Mouse (Mus musculus) testis, adult 2 months (tissue): ENCODE data around the gene Mrpl27. TPM values are rescaled to one million over a fixed set of nuclear protein-coding genes. Genes with fewer than 3 reads are reported as not detected.
"Not testable (repeated sequence)": the region's sequence is repeated elsewhere in the genome, so short reads cannot be mapped to it uniquely, and the experiment has no call there.

Experiments
- H3K27ac ChIP-seq: fragments of 200-500 bp; 2 replicates; pipeline ENCODE4 v1.5.1; 2012; ENCODE audit warnings: low read depth, low read length; ENCODE audit not compliant: control insufficient read depth, insufficient read depth
- H3K27me3 ChIP-seq: fragments of 200-500 bp; 2 replicates; pipeline ENCODE4 v1.6.1; 2012; ENCODE audit warnings: mild to moderate bottlenecking, low read length, moderate library complexity; ENCODE audit not compliant: control insufficient read depth, insufficient read depth
- H3K36me3 ChIP-seq: fragments of 200-500 bp; 2 replicates; pipeline ENCODE4 v1.6.1; 2012; ENCODE audit warnings: mild to moderate bottlenecking, low read length; ENCODE audit not compliant: control insufficient read depth, insufficient read depth
- H3K4me1 ChIP-seq: fragments of 200-500 bp; 2 replicates; pipeline ENCODE4 v1.6.1; 2012; ENCODE audit warnings: low read length; ENCODE audit not compliant: control insufficient read depth, insufficient read depth
- H3K4me3 ChIP-seq: fragments of 200-500 bp; 2 replicates; pipeline ENCODE4 v1.5.1; 2012; ENCODE audit warnings: low read depth, mild to moderate bottlenecking, low read length, moderate library complexity, mixed read lengths; ENCODE audit not compliant: control insufficient read depth
- CTCF ChIP-seq: fragments of 200-500 bp; IDR thresholded peaks from 2 replicates; pipeline ENCODE4 v1.5.1; 2012; ENCODE audit warnings: low read depth, mild to moderate bottlenecking, inconsistent platforms, low read length, moderate library complexity; ENCODE audit not compliant: control insufficient read depth, insufficient read depth, insufficient replicate concordance
- POLR2A ChIP-seq: fragments of 200-500 bp; IDR thresholded peaks from 2 replicates; pipeline ENCODE4 v1.6.1; 2012; ENCODE audit warnings: low read depth, mild to moderate bottlenecking, inconsistent platforms, low read length, moderate library complexity; ENCODE audit not compliant: control insufficient read depth
- polyA plus RNA-seq: library from polyadenylated mRNA; depleted of rRNA; stranded (reverse); fragments of >200 nt; gene quantifications from 2 replicates; pipeline ENCODE4 v1.2.3, GENCODE M21; 2012

Gene Mrpl27
- polyA plus RNA-seq, 1 experiment: 24.0 TPM

DNA sequence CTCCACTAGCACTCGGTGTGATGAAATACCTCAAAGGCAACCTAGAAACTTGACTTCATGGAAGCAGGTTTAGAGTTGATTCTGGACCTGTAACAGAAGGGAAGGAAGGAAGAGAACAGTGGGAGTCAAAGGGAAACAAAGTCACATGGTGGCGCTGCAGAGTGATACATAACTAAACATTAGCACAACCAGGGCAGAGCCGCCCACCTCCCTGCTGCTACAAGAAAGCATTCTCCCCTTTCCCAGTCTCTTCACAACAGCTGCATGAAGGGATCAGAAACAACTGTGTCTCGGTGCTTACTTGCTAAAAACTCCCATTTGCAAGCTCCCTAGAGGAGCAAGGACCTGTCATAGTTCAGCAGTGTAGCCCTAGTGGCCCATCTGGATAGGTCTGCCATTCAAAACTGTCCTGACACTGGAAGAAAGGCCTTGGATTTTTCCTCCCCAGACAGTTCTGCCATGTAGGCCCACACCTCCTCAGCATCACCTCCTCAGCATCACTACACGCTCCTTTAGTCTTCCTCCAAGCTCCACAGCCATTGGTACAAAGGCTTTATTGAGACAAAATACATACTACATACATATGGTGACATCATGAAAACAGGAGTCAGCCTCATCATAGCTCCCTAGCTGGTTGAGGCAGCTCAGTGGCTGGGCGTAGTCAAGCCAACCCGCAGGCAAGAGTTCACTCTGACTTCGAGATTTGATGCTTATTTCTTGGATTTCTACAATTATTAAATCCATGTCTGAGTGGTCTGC, 8.9 kb upstream of the Mrpl27 start:
- TF ChIP-seq CTCF: no peak
- no peak for TF ChIP-seq POLR2A
- H3K4me1 ChIP-seq: no peaks in the 10 kb centered on the region
- no peak overlapping the region for H3K27ac ChIP-seq
- H3K4me3 ChIP-seq: no peak overlapping the region
- H3K27me3 ChIP-seq: no peaks in the 10 kb centered on the region
- H3K36me3 ChIP-seq: peaks cover 5% of the 10 kb centered on the region

DNA sequence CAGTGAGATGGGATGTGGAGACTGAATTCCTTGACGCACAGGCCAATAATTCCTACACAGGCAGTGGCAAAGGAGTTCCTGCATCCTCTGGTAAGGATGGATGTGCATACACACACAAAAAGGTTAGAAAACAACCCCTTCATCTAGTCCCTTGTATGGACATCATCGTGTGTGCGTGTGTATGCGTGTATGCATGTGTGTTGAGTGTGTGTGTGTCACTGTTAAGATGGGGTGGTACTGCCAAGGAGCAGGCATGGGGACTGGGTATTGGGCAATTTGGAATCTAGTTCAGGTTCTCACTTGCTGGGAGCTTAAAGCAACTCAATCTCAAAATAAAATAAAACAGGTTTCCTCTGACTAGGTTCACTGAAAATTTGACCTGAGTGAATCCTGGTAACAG, 7.1 kb upstream of the Mrpl27 start:
- TF ChIP-seq CTCF (no peak), POLR2A (no peak)

DNA sequence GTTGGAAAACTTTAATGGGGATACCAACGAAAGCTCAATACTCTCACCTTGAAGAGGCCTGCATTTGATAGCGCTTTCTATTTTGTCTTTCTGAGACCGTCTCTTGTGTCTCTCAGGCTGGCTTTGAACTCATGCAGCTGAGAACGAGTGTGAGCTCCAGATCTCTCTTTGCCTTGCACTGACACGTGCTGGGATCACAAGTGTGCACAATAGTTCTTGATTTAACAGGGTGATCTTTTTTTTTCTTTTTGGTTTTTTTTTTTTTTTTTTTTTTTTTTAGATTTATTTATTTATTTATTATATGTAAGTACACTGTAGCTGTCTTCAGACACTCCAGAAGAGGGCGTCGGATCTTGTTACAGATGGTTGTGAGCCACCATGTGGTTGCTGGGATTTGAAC, 2.3 kb upstream of the Mrpl27 start:
- H3K27ac ChIP-seq, H3K4me1 ChIP-seq, H3K27me3 ChIP-seq, H3K36me3 ChIP-seq, H3K4me3 ChIP-seq: not testable (repeated sequence)

More for the DNA sequence above, 7.1 kb upstream of the Mrpl27 start:
- Histone ChIP-seq H3K36me3 (peaks cover 3% of the 10 kb centered on the region), H3K4me1 (no peaks in the 10 kb centered on the region), H3K4me3 (no peak overlapping the region), H3K27me3 (no peaks in the 10 kb centered on the region), H3K27ac (no peak overlapping the region)

DNA sequence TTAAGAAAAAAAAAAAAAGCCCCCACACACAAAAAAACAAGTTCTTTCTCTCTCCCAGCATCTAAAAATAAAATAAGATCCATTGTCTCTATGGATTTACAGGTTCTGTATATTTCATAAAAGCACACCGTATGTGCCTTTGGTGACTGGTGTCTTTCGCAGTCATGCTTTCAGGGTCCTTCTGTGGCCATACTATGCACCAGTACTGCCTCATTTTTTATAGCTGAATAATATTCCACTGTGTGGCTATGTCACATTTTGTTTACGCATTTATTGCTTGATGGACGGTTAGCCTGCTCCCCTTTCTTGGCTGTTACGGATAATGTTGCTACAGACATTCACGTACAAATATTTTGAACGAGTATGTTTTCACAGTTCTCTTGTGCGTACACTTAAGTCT, 594 bp upstream of the Mrpl27 start:
- H3K4me1 ChIP-seq: no peaks in the 10 kb centered on the region
- H3K27ac ChIP-seq: no peak overlapping the region
- H3K27me3 ChIP-seq: no peaks in the 10 kb centered on the region
- no peak overlapping the region; the same call in 1 of the 2 replicates for H3K4me3 ChIP-seq
- TF ChIP-seq POLR2A: no peak
- no peak for TF ChIP-seq CTCF
- H3K36me3 ChIP-seq: no peaks in the 10 kb centered on the region; the same call in 1 of the 2 replicates

DNA sequence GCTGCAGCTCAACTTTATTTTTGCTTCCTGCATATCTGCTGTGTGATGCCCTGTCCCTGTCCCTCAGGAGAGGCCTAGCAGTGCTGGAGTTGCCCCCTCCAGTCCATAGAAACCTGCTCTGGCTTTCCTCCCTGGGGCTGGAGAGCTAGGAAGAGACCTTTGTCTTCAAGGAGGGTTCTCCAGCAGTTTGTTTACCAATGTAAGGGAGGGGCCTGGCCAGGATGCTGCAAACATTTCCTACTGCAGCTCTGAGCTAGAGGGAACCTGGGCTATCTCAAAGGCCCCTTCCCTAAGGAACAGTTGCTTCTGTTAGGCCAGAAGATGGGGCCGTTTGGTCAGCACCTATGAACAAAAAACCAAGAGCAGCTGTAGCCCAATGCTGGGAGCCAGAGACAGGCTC, 7.8 kb downstream of the Mrpl27 start:
- Histone ChIP-seq H3K4me1 (no peaks in the 10 kb centered on the region), H3K36me3 (no peaks in the 10 kb centered on the region; the same call in none of the 2 replicates), H3K27ac (no peak overlapping the region), H3K4me3 (no peak overlapping the region), H3K27me3 (no peaks in the 10 kb centered on the region)
- TF ChIP-seq POLR2A (no peak), CTCF (no peak)

DNA sequence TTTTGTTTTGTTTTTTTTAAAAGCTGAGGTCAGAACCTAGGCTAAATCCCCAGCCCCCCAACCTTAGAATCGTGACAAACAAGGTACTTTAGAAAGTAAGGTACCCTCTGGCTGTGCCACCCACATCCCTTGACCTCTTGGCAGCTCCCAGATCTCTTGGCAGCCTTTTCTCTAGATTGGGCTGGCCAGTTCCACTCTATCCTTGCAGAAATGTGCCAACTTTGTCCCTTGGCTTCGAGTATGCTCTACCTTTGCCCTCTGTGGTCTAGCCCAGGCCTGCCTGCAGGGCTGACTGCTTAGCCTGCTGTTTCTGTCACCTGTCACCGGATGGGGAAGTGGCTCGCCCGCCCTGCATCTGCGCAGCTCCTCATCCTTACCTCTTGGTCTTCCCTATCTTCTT, 11.7 kb downstream of the Mrpl27 start:
- no peak overlapping the region for H3K4me3 ChIP-seq
- no peak overlapping the region for H3K27ac ChIP-seq
- H3K36me3 ChIP-seq: no peaks in the 10 kb centered on the region; the same call in none of the 2 replicates
- no peaks in the 10 kb centered on the region for H3K27me3 ChIP-seq
- TF ChIP-seq POLR2A (no peak), CTCF (no peak)
- no peaks in the 10 kb centered on the region for H3K4me1 ChIP-seq

DNA sequence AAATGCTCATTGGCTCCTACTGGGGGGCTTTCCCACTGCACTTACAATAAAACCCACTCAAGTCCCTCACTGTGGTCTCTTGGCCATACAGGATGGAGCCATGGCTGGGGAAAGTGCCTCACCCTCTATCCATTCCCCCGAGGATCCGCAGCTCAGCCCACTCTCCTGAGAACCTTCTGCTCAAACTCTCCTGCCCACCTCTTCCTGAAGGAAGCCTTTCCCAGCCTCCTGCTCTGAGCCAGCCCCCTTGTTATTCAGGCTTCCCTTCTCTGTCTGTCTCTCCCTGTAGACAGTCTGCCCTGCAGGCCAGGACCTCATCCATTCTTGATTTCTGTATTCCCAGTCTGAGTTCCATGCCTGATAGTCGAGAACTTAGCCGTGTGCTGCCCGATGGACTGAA, 21.4 kb downstream of the Mrpl27 start:
- H3K36me3 ChIP-seq: no peaks in the 10 kb centered on the region
- no peak overlapping the region for H3K4me3 ChIP-seq
- TF ChIP-seq CTCF (no peak), POLR2A (no peak)
- no peaks in the 10 kb centered on the region for H3K27me3 ChIP-seq
- H3K27ac ChIP-seq: no peak overlapping the region
- H3K4me1 ChIP-seq: peaks cover 12% of the 10 kb centered on the region

DNA sequence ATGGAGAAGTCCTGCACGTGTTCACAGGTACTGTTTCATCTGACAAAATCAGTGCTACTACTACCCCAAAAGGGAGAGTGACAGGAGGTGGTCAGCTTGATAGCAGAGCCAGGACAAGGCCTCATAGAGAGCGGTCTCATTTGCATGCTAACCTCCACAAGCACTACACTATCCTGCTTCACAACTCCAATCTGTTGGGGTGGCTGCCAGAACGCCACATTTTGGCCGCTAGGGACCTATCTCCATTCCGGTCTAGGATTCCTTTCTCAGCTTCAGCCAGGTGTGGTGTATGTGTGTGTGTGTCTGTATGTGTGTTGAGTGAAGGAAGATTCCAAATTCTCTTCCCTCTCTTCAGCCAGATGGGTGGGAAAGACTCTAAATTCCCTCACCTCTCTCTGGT, 21.9 kb downstream of the Mrpl27 start:
- Histone ChIP-seq H3K27ac (no peak overlapping the region), H3K4me3 (no peak overlapping the region), H3K36me3 (no peaks in the 10 kb centered on the region), H3K27me3 (no peaks in the 10 kb centered on the region), H3K4me1 (peaks cover 12% of the 10 kb centered on the region)
- TF ChIP-seq CTCF (no peak), POLR2A (no peak)
